Mouse (Mus musculus) adrenal gland, adult 2 months (tissue): ENCODE results near the gene Ring1. TPM values are rescaled to one million over a fixed set of nuclear protein-coding genes. Genes with fewer than 3 reads are reported as not detected.

Experiments
- DNase-seq: peaks from one replicate; pipeline ENCODE4 v3.0.0; 2021
- long read RNA-seq: library from polyadenylated mRNA; stranded (forward); transcript quantifications from one replicate; pipeline ENCODE4 v2.0.0, GENCODE M21; 2021
- polyA plus RNA-seq: library from polyadenylated mRNA; depleted of rRNA; stranded (reverse); fragments of >200 nt; gene quantifications from 2 replicates; pipeline ENCODE4 v1.2.3, GENCODE M21; 2012; rRNA removed
- total RNA-seq, 2 experiments: library from RNA; stranded (reverse); gene quantifications; 2 replicates each; pipeline ENCODE4 v1.2.3; 2021

Gene Ring1
- 10 to 100 TPM; 41.4 to 57.0 TPM for total RNA-seq
- 70.0 and 92.4 TPM in 2 replicates for polyA plus RNA-seq
- long read RNA-seq, transcript Ring1-201 (7 exons, 2,034 nt) = major isoform, 62 of 79 reads
- long read RNA-seq, partial matches to known transcripts = 7 of 79 reads
- long read RNA-seq, other reads (novel, unspliced or antisense) = 10 of 79 reads

- DNase-seq = peak; percentile 93
These were observed at the start of gene Ring1 for GRCm38 (mm10) chr17:34024317-34024821. Gene Ring1 (minus strand): TSS chr17:34024680.

GRCm38 (mm10) chr17:34072091-34072490 is 47.6 kb upstream of the Ring1 start:
- no peak for DNase-seq

GRCm38 (mm10) chr17:34068864-34069263 is 44.4 kb upstream of the Ring1 start:
- no peak for DNase-seq

DNA sequence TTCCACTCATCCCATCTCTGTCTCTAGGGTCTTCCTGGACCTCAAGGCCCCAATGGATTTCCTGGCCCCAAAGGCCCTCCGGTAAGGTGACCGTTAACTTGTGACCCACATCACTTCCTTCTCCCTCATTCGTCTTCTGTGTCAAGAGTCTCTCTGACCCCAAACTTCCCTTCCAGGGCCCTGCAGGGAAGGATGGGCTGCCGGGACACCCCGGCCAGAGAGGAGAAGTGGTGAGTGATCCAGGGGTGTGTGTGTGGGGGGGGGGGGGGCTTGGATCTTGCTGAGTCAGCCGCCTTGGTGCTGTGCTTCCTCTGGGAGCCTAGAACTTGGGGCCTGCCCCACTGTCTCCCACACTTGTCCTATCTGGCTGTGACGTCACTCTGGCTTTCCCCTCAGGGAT is 32.7 kb upstream of the Ring1 start:
- DNase-seq = no peak

DNA sequence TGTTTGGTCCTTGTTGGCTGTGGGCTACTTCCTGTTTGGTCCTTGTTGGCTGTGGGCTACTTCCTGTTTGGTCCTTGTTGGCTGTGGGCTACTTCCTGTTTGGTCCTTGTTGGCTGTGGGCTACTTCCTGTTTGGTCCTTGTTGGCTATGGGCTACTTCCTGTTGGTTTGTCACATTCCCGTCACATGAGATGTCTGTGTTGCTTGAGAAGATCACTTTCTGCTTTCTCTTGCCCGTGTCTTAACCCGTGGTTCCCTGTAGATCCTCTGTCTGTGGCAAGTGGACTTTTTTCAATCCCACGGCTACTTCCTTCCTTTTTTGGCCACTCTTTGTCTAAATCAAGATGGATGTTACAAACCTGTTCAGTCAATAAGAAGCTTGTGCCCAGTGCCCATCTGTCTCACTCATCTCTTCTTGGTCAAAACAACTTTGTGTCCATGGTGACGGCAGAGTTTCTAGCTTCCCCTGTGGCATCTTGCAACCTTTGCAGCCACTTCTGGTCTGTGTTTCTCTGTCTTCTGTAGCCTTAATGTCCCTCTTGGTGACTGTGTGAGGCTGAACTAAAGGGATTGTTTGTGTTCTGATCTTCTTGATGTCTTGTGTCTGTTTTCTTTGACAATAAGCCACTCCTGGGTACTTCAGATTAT is 23.0 kb upstream of the Ring1 start:
- no peak for DNase-seq

GRCm38 (mm10) chr17:34045941-34046340 is 21.5 kb upstream of the Ring1 start:
- DNase-seq = no peak

DNA sequence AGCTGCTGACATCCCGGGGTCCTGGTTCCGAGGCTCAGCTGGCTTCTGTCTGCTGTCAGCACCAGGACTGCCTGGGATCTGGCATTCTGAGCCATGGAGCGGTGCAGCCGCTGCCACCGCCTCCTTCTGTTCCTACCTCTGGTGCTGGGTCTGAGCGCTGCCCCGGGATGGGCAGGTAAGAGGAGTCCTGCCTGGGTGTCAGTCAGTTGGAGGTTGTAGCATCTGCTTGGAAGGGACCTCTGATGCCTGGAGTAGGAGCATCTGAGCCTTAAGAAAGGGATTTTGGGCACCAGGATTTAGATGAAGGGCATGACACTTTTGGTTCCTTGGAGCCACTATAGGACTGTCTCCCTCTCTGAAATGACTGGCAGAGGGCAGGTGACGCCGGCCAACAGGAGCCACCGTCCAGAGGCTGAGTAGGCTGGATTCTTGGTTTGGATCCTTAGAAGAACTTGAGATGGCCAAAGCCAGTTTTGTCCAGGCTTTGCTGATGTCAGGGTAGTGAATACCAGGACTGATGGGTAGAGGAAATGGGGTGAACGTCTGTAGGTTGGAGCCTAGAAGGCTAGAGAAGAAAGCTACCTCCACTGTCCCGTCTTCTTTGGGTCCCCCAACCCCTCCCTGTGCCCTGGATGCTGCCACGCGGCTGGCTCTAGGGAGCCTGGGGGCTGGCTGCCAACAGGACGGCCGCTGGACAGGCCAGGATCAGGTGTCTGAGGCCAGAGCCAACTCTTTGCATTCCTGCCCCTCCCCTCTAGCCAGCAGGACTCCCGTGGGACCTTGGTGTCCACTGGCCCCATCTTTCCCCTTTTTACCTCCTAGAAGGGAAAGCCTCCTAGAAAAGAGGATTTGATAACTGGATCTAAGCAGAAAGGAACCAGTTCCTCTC is 15.3 kb upstream of the Ring1 start:
- DNase-seq = peak; percentile 45

GRCm38 (mm10) chr17:34038878-34039561 is 14.5 kb upstream of the Ring1 start, which contains the start of gene Col11a2:
Gene Col11a2 (plus strand): TSS chr17:34039437.
- DNase-seq = peak; percentile 23

GRCm38 (mm10) chr17:34038440-34038839 is 14.0 kb upstream of the Ring1 start:
- peak; percentile 44 for DNase-seq

DNA sequence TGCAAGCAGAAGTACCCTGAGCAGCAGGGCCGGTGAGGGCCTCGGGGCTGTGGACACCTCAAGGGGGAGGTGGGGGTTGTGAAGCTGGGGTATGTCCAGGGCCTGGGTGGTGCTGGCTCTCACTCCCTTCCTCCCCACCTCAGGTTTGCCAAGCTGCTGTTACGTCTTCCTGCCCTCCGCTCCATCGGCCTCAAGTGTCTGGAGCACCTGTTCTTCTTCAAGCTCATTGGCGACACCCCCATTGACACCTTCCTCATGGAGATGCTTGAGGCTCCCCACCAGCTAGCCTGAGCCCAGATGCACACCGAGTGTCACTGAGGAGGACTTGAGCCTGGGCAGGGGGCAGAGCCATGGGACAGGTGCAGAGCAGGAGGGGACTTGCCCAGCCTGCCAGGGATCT is 12.8 kb upstream of the Ring1 start:
- no peak for DNase-seq

DNA sequence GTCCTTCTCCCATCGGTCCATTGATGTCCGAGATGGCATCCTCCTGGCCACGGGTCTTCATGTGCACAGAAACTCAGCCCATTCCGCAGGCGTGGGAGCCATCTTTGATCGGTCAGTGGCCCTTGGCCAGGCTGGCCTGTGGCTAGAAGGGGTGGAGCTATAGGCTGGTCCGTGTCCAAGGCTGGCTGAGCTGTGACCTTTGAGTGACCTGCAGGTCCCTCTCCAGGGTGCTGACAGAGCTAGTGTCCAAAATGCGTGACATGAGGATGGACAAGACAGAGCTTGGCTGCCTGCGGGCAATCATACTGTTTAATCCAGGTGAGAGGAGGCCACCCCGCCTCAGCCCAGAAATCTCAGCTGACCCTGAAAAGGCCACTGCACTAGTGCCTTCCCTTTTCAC is 12.2 kb upstream of the Ring1 start:
- DNase-seq = peak; percentile 59

- no peak for DNase-seq
These were observed 11.0 kb upstream of the Ring1 start for GRCm38 (mm10) chr17:34035517-34035916.

DNA sequence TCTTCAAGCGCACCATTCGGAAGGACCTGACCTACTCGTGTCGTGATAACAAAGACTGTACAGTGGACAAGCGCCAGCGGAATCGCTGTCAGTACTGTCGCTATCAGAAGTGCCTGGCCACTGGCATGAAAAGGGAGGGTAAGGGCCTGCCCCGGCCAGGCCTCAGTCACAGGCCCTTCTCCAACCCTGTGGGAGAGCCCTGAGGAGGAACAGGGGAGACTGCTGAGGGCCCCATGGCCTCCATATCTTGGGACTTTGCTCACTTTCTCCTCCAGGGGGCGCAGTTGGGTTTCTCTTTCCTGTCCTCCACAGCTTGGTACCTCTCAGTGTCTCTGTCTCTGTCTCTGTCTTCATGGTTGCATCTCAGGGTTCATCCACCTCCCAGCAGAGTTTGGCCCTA is 9.6 kb upstream of the Ring1 start:
- peak; percentile 72 for DNase-seq

- DNase-seq = peak; percentile 25
These were observed 9.0 kb upstream of the Ring1 start for GRCm38 (mm10) chr17:34033441-34033840.

DNA sequence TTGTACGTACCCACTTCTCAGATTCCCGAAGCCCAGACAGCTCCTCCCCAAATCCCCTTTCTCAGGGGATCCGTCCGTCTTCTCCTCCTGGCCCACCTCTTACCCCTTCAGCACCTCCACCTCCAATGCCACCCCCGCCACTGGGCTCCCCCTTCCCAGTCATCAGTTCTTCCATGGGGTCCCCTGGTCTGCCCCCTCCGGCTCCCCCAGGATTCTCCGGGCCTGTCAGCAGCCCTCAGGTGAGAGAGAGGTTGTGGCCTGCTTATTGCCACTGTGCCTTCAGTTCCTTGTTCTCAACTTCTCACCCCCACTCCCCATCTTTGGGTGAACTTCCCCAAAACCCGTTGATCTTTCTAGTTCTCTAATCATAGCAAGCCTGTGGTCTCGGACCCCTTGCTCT is 8.3 kb upstream of the Ring1 start:
- peak; percentile 28 for DNase-seq

DNA sequence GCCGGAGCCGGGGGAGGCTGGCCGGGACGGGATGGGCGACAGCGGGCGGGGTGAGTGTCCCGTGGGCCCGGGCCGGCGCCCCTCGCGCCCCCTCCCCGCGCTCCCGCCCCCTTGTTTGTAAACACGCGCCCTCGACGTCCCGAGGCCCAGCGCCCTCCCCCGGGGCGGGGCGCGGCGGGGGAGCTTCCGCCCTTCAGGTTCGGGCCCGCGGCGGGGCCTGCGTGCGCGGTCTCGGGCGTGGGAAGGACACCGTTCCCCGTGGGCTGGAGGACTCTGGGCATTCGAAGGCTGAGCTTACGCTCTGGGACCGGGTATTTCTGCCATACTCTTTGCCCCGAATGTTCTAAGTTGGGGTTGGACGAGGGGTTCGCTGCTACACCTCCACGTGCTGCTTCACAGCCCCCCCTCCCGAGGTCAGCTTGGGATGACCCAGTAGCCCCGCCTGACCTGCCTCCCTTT is 7.7 kb upstream of the Ring1 start:
- peak; percentile 88 for DNase-seq

DNA sequence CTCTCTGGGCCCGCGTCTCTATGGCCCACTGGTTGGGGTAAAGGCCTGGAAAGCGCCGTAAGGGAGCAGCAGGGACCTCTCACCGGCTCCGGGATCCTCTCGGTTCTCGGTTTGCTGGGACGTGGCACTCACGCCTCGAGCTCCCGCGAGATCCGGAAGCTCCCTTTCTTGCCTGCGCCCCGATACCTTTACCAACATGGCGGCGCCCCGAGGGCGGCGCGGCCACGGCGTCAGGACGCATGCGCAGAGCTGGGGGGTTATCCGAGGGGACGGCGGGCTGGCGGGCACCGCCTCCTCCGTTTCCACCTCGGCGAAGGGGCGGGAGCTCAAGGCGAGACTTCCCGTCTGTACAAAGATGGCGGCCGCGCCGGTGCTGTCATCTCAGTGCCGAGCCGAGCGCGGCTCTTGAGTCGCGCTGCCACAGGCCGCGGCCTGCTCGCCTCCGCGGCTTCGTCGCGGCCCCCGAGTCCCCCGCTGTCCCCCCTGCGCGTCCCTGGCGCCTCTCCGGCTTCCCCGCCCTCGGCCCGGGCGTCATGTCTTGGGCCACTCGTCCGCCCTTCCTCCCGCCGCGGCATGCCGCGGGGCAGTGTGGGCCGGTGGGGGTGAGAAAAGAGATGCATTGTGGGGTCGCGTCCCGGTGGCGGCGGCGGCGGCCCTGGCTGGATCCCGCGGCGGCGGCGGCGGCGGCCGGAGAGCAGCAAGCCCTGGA is 7.1 kb upstream of the Ring1 start, which contains the start of the genes Slc39a7 and Rxrb:
Gene Slc39a7 (minus strand): TSS at position 218 of the 709 bp plus-strand sequence.
Gene Rxrb (plus strand): TSS at position 348 of the 709 bp plus-strand sequence.
- DNase-seq = peak; percentile 99

GRCm38 (mm10) chr17:34030861-34031326 is 6.4 kb upstream of the Ring1 start:
- DNase-seq = peak; percentile 43

GRCm38 (mm10) chr17:34029890-34030595 is 5.6 kb upstream of the Ring1 start:
- peak; percentile 8 for DNase-seq
